Mouse (Mus musculus) heart, embryonic 11.5 days (tissue): ENCODE data around the gene Mcu. TPM values are rescaled to one million over a fixed set of nuclear protein-coding genes. Genes with fewer than 3 reads are reported as not detected.

Experiments
- ATAC-seq: fragments of 200-750 bp; cut with Nextera tagmentation; replicated peaks from 2 replicates; pipeline ENCODE4 v1.8.0; 2017; ENCODE audit warnings: moderate library complexity; ENCODE audit not compliant: insufficient number of reproducible peaks, low FRiP score, low TSS enrichment
- H3K27ac ChIP-seq: fragments of 300-500 bp; sonication (generic); 2 replicates; pipeline ENCODE4 v1.5.1; 2014; ENCODE audit warnings: mild to moderate bottlenecking, low read depth, low read length
- H3K27me3 ChIP-seq: fragments of 300-500 bp; sonication (generic); 2 replicates; pipeline ENCODE4 v1.6.1; 2014; ENCODE audit warnings: mild to moderate bottlenecking, low read length, mixed read lengths; ENCODE audit not compliant: control insufficient read depth, insufficient read depth
- H3K36me3 ChIP-seq: fragments of 300-500 bp; sonication (generic); 2 replicates; pipeline ENCODE4 v1.6.1; 2014; ENCODE audit warnings: mild to moderate bottlenecking, low read length, moderate library complexity, mixed read lengths; ENCODE audit not compliant: control insufficient read depth, insufficient read depth
- H3K4me1 ChIP-seq: fragments of 300-500 bp; sonication (generic); 2 replicates; pipeline ENCODE4 v1.6.1; 2014; ENCODE audit warnings: low read length; ENCODE audit not compliant: control insufficient read depth, insufficient read depth
- H3K4me2 ChIP-seq: fragments of 300-500 bp; sonication (generic); 2 replicates; pipeline ENCODE4 v1.6.1; 2014; ENCODE audit warnings: mild to moderate bottlenecking, moderate library complexity
- H3K4me3 ChIP-seq: fragments of 300-500 bp; sonication (generic); 2 replicates; pipeline ENCODE4 v1.5.1; 2014; ENCODE audit warnings: low read depth, low read length
- H3K9ac ChIP-seq: fragments of 300-500 bp; sonication (generic); 2 replicates; pipeline ENCODE4 v1.6.1; 2014; ENCODE audit warnings: mild to moderate bottlenecking, low read depth, low read length, moderate library complexity
- H3K9me3 ChIP-seq: fragments of 300-500 bp; sonication (generic); replicated peaks from 2 replicates; pipeline ENCODE4 v1.6.1; 2016; ENCODE audit warnings: low read length; ENCODE audit not compliant: control insufficient read depth
- WGBS: fragments of 180-500 bp; shearing (Covaris S2); extraction: QIAGEN DNeasy Blood & Tissue Kit; methylation state at CpG from one replicate; pipeline ENCODE4 v1.1.7; 2014; ENCODE audit not compliant: insufficient replicate concordance; 5-methylcytosine and 5-hydroxymethylcytosine counted together
- polyA plus RNA-seq: library from polyadenylated mRNA; unstranded; fragments of >200 nt; fragmentation: Nextera tagmentation; extraction: Ambion mirVana; gene quantifications from 2 replicates; pipeline ENCODE4 v1.2.1, GENCODE M21; 2014

Mcu gene
- polyA plus RNA-seq, 1 experiment from 2014 or later: 28.5 TPM

GRCm38 (mm10) chr10:59621355-59621754 lies 4.9 kb upstream of the Mcu start:
- WGBS: 55% methylated on average over 10 of the region's 10 CpGs
- Histone ChIP-seq H3K4me1 (no peaks in the 10 kb centered on the region), H3K9ac (no peak overlapping the region), H3K4me2 (no peak overlapping the region), H3K27me3 (no peaks in the 10 kb centered on the region), H3K27ac (no peak overlapping the region), H3K36me3 (no peaks in the 10 kb centered on the region), H3K9me3 (no peaks in the 10 kb centered on the region), H3K4me3 (no peak overlapping the region)
- ATAC-seq: no peak

DNA sequence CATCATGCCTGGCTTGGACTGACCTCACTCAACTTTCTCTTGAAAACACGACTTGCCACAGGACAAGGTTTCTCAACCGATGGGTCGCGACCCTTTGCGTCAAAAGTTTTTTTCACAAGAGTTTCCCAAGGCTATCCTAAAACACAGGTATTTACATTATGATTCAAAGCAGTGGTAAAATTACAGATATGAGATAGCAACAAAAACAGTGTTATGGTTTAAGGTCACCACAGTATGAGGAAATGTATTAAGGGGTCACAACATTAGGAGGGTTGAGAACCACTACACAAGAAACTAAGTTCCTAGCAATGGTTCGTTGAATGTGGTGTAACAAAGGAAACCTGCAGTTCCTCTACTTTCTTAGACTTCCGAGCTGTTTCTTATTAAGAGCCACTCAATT lies 1.3 kb upstream of the Mcu start:
- Histone ChIP-seq H3K4me2 (no peak overlapping the region), H3K27ac (no peak overlapping the region), H3K9me3 (no peaks in the 10 kb centered on the region), H3K4me1 (peaks cover 11% of the 10 kb centered on the region), H3K36me3 (no peaks in the 10 kb centered on the region), H3K9ac (no peak overlapping the region), H3K27me3 (no peaks in the 10 kb centered on the region), H3K4me3 (no peak overlapping the region)
- whole genome bisulfite sequencing: 92% methylated on average over 7 of the region's 7 CpGs
- no peak for ATAC-seq

GRCm38 (mm10) chr10:59615981-59616520 lies 441 bp downstream of the Mcu start, which contains the start of gene Gm10322:
Gm10322 (plus strand) TSS chr10:59616063.
- peak within 1 kb of the TSS; percentile 88 for H3K9ac ChIP-seq
- WGBS: 1% methylated on average over 47 of the region's 51 CpGs
- peaks cover 11% of the 10 kb centered on the region for H3K4me1 ChIP-seq
- H3K9me3 ChIP-seq: no peaks in the 10 kb centered on the region
- ATAC-seq: peak; percentile 82
- no peaks in the 10 kb centered on the region for H3K36me3 ChIP-seq
- H3K27me3 ChIP-seq: no peaks in the 10 kb centered on the region
- H3K4me3 ChIP-seq: peak within 1 kb of the TSS; percentile 78
- peak within 1 kb of the TSS; percentile 93 for H3K4me2 ChIP-seq
- H3K27ac ChIP-seq: peak within 1 kb of the TSS; percentile 78

DNA sequence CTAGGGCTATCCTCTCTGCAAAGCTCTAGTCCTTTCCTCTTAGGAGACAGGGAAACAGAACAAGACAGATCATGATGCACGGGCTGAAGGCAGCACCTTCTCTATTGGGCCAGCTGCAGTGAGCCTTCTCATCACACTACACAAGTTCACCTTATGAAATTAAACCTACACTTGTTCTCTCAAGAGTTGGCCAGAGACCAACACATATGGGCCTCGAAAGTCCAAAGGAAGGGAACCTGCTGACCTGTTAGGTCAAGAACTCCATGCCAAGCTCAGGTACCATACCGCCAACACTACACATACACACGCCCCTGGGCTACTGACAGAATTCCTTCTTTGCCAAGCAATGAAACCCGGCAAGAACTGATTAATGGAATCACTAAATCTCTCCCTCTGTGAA lies 1.1 kb downstream of the Mcu start:
- H3K27ac ChIP-seq: no peak overlapping the region

GRCm38 (mm10) chr10:59614141-59614540 lies 2.4 kb downstream of the Mcu start:
- Histone ChIP-seq H3K36me3 (no peaks in the 10 kb centered on the region), H3K9me3 (no peaks in the 10 kb centered on the region), H3K9ac (no peak overlapping the region), H3K27me3 (no peaks in the 10 kb centered on the region), H3K4me1 (peaks cover 11% of the 10 kb centered on the region), H3K4me2 (no peak overlapping the region), H3K27ac (no peak overlapping the region), H3K4me3 (no peak overlapping the region)
- ATAC-seq: no peak
- WGBS: 79% methylated on average over 5 of the region's 5 CpGs

More for the DNA sequence above, 1.1 kb downstream of the Mcu start:
- no peak for ATAC-seq
- no peaks in the 10 kb centered on the region for H3K9me3 ChIP-seq
- peak overlapping the region; percentile 78 for H3K4me3 ChIP-seq
- WGBS: 34% methylated on average over 5 of the region's 5 CpGs
- peaks cover 11% of the 10 kb centered on the region for H3K4me1 ChIP-seq
- H3K36me3 ChIP-seq: no peaks in the 10 kb centered on the region
- peak overlapping the region; percentile 88 for H3K9ac ChIP-seq
- no peaks in the 10 kb centered on the region for H3K27me3 ChIP-seq
- peak overlapping the region; percentile 93 for H3K4me2 ChIP-seq

DNA sequence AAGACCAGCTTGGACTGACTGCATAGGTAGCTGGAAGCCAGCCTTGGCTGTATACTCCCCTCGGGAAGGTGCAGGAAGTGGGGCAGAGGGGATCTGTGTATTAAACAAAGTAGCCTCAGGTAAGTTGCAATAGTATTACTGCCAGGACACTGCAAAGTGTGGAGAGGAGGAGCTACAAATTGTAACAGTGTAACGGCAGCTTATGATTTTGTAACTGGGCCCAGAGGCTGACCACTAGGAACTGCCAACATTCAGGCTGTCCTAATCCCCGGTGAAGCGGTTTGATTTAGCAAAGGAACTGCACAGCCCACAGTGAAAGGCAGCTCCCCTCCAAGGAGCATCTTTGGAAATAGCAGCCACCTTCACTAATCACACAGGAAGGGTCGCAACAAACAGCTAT lies 3.2 kb downstream of the Mcu start:
- no peak for ATAC-seq

GRCm38 (mm10) chr10:59604879-59605464 lies 11.5 kb downstream of the Mcu start:
- ATAC-seq: no peak
- H3K4me1 ChIP-seq: no peaks in the 10 kb centered on the region
- H3K4me3 ChIP-seq: no peak overlapping the region
- 74% methylated on average over 11 of the region's 11 CpGs for WGBS
- no peak overlapping the region for H3K4me2 ChIP-seq
- H3K9me3 ChIP-seq: no peaks in the 10 kb centered on the region
- H3K36me3 ChIP-seq: no peaks in the 10 kb centered on the region
- no peak overlapping the region for H3K27ac ChIP-seq
- no peaks in the 10 kb centered on the region for H3K27me3 ChIP-seq
- H3K9ac ChIP-seq: no peak overlapping the region

More for the DNA sequence above, 3.2 kb downstream of the Mcu start:
- Histone ChIP-seq H3K4me2 (no peak overlapping the region), H3K9ac (no peak overlapping the region), H3K4me1 (peaks cover 11% of the 10 kb centered on the region), H3K27ac (no peak overlapping the region), H3K9me3 (no peaks in the 10 kb centered on the region), H3K4me3 (no peak overlapping the region), H3K27me3 (no peaks in the 10 kb centered on the region), H3K36me3 (no peaks in the 10 kb centered on the region)
- 78% methylated on average over 5 of the region's 5 CpGs for WGBS

DNA sequence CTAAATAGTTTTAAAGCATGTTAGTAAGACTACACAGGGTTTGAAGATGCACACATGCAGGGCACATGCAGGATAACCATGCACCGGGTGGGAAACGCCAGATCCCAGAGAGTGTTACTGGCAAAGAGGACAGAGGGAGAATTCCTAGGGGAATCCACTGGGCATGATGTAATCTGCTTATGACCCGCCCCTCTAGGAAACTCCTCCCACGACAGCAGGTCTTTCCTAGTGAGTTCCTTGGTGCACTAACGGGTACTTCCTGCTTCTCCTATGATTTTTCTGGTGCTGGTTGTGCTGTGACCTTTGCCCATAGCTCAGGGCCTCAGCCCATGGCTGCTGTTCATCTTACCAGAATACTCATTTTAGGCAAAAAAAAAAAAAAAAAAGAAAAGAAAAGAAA lies 12.6 kb downstream of the Mcu start:
- no peak for ATAC-seq
- H3K27ac ChIP-seq: no peak overlapping the region
- no peaks in the 10 kb centered on the region for H3K4me1 ChIP-seq
- WGBS: 54% methylated on average over 5 of the region's 5 CpGs
- no peak overlapping the region for H3K4me2 ChIP-seq
- H3K4me3 ChIP-seq: no peak overlapping the region
- no peak overlapping the region for H3K9ac ChIP-seq
- H3K27me3 ChIP-seq: no peaks in the 10 kb centered on the region
- H3K9me3 ChIP-seq: no peaks in the 10 kb centered on the region
- H3K36me3 ChIP-seq: no peaks in the 10 kb centered on the region

- WGBS: 83% methylated on average over 14 of the region's 14 CpGs
- H3K4me3 ChIP-seq: no peak overlapping the region
- no peak for ATAC-seq
Observed at GRCm38 (mm10) chr10:59602891-59603290, 13.6 kb downstream of the Mcu start.

More at GRCm38 (mm10) chr10:59602891-59603290, 13.6 kb downstream of the Mcu start:
- no peak overlapping the region for H3K4me2 ChIP-seq
- no peaks in the 10 kb centered on the region for H3K36me3 ChIP-seq
- no peak overlapping the region for H3K9ac ChIP-seq
- H3K27me3 ChIP-seq: no peaks in the 10 kb centered on the region
- no peaks in the 10 kb centered on the region for H3K4me1 ChIP-seq
- H3K27ac ChIP-seq: no peak overlapping the region
- H3K9me3 ChIP-seq: no peaks in the 10 kb centered on the region
